Mouse (Mus musculus): ENCODE measurements around the gene Smyd1.
"Not testable (repeated sequence)": the region's sequence is repeated elsewhere in the genome, so short reads cannot be mapped to it uniquely, and the experiment has no call there.

Smyd1 gene

DNA sequence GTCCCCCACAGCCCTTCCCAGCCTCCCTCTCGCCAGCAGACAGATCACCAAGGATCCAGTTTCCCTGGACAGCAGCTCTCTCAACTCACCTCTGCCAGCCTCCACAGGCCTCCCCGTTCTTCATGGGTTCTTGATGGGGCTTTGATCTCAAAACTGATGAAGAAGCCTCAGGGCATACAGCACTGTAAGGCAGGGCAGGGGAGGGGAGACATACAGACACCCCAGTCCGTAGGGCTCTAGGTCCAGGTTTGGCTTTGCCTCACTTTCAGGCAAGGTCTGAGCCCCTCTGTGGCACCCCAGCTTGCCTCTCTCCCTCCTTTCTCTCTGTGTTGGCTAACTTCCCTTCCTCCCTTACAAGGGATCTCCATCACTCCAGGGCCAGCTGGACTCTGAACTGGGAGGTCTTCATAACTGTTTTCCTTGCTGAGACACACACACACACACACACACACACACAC lies at the start of gene Smyd1:
Smyd1 (minus strand) TSS at position 408 of the 458 bp plus-strand sequence.
- no peak for DNase-seq (ENCODE audit: low spot score)

DNA sequence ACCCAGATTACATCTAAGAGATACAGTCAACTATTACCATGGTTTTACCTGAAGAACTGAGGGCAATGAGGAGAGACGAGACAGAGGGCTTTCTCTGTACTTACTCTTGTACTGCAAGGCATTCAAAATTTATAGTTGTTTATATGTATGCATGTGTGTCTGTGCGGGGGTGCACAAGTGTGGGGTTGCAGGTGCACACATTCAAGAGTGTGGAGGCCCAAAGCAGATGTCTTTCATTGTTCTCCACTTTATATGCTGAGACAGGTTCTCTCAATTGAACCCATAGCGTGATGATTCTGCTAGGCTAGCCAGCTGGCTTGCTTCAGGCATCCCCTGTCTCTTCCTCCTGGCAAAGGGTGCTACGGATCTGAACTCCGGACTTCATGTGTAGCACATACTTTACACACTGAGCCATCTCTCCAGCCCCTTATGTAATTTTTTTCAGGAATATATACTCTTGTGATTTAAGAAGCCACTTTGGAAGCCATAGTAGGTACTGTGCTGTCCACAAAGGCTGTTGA lies 49.1 kb upstream of the Smyd1 start:
- no peak for DNase-seq (ENCODE audit: low spot score)

DNA sequence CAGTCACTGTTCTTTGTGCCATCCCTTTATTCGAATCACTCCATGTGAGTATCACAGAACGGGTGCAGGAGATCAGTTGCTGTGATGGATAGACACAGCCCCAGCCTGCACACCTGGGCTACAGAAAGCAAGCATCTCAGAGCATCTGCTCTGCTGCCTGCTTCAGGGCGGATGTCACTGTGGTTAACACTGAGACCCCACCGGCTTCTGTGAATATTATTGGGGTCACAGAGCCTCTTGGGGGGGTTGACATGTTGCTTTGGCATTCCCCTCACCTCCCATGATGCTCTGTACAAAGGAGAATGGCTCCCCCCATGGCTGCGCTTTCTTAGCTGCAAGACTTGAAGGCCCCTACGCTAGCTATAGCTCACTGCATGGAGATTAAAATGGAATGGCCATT lies 47.4 kb upstream of the Smyd1 start:
- DNase-seq (ENCODE audit: low spot score) = no peak

DNA sequence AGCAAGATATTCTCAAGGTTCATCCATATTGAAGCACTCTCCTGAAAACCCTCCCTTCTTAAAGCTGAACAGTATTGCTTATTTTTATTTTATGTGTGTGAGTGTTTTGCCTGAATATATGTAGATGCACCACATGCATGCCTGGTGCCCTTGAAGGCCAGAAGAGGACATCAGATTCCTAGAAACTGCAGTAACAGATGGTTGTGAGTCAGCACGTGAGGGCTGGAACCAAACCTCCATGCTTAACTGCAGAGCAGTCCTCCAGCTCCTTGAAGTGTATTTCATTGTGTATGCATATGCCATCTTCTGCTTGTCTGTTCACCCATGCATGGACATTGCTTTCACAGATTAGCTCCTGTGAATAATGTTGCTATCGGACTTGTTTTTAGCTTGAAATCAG lies 42.0 kb upstream of the Smyd1 start:
- no peak for DNase-seq (ENCODE audit: low spot score)

DNA sequence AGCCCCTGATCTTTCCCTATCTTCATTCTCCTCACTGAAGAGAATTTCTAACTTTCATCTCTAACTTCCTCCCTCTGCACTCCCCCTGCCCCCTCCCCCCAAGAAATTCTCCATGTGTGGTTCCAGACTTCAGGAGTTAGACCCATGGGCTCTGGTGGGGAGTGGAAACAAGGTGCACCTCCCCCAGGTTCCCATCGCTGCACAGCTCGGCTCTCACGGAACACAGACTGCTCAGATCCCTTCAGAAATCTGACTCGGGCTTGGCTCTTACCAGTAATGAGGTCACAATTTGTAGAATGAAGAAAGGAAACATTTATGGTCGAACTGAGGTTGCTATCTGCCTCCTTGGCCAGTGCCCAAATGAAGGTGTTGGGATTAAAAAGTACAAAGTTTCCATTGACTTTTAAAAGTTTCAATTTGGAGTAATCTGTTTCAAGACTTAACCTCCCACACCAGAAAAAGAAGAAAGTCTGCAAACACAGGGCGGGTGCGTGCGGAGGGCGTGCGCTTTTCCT lies 39.2 kb upstream of the Smyd1 start:
- no peak for DNase-seq (ENCODE audit: low spot score)

DNA sequence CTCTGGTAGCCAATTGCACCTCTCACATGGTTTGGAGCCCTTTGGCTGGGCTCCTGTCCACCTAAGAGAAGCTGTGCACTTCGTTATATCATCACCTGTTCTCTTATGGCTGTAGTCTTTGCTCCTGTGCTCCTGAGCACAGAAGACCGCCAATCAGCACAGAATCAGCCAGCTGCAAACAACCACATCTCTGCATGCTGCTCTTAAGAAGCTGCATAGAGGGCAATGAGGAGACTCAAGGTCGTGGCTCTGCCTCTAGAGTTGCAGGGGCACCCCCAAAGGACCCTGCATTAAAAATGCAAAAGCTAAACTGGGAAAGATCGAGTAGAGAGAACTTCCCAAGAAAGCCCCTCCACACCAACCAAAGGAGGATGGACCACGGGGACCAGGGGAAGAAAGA lies 38.7 kb upstream of the Smyd1 start:
- DNase-seq (ENCODE audit: low spot score) = no peak

DNA sequence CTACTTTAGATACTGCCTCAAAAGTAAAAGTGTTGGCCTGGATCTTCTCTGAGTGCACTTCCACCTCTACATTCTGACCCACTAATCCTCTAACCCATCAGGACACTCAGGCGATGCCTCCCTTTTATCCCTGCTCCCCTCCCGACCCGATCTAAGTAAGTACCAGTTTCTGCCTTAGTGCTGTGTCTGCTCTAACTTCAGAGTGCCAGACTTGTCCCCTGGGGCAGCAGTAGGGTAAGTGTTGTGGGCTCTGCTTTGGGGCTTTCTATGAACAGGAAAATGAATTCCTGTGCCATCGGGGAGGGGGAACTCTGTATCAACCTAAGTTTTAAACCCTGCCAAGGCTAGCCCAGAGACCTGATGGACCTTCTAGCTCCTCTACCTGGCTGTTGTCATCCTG lies 38.2 kb upstream of the Smyd1 start:
- no peak for DNase-seq (ENCODE audit: low spot score)

DNA sequence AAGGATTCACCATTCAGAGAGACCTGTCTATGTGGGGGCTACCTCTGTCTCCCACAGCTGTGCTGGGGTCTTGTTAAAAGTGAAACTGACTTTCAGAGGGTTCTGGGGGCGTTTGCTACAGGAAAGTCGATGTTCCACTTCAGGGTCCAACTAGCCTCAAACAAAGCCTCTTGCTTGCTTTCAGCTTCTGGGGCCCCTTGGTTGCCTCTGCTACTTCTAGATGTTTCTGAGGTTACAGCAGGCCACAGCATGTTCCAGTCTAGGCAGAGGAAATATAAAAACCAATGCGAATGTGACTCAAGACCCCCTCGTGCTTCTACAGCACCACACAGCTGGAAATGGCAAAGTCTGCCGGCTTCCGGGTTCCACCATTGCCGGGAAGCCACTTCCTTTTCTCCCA lies 35.5 kb upstream of the Smyd1 start:
- DNase-seq (ENCODE audit: low spot score) = no peak

DNA sequence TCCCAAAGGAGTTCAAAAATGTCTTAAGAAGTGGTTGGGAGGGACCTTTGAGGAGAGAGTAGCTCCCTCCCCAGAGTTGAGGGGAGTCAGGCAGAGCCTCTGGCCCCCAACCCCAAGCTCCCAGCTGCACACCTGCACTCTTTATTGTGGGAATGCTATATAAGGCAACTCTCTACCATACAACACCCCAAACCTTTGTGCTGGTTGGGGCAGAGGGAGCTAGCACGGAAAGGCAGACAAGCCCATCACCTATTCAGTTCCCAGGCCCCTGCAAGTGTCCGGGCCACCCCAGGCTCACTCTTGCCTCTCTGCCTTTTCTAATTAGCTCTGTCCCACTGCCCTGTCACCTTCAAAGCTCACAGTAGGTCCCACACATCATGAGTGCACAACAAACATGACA lies 31.7 kb upstream of the Smyd1 start:
- DNase-seq (ENCODE audit: low spot score) = no peak

DNA sequence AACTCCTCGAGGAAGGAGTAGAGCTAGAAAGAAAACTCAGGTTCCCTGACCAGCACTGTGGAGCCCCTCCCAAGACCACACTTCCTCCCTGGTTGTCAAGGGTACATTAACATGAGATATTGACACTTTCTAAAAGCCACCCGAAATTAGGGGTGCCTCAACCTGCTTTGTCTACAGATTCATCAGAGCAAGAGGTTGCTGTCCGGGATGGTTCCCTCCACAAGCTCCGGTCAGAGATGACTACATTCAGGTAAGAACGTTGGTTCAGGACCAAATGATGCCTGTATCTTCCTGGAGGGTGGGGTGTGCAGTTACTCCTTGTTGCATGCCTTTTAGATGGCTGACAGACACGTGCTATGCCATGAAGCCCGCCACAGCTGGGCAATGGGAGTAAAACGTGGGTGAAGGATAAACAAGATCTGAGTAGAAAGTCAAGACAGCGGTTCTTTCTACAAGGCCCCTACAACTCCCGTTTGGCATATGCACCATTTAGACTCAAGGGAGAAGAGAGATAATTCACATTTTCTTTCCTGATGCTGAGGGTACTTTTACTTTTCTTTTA lies 30.9 kb upstream of the Smyd1 start:
- DNase-seq (ENCODE audit: low spot score) = no peak

DNA sequence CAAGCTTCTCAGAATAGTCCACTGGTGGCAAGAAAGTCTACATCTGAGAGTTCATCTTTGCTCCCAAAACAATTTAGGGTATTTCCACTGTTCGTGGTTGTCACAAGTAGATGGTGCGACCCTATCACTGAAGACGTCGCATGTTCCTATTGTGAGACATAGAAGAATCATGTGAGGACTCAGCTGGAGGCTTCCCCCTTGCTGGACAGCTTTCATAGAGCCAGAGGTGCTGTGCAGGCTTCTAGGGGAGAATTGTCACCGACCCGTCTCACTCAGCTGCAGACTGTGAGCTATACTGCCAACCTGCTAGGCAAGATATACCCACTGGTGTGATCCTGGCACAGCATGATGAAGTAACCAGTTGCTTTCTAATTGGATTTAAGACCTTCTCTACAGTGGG lies 30.2 kb upstream of the Smyd1 start:
- DNase-seq (ENCODE audit: low spot score) = no peak

DNA sequence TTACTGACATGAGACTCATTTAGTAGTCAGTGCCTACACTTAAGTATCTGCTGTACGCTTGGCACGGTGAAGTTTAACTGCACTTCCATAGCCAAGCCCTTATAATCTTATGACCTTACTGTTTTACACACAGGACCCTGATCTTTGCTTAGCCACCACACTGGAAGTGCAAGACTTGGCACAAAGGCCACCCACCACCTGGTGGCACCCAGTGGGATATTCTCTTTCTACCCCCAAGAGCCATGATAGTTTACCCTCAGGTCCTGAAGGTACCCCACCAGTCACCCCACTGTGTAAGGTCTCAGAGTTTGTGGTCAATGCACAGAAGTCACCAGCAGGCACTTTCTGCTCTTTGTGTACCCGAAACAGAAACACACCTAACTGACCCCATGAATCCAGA lies 29.2 kb upstream of the Smyd1 start:
- DNase-seq (ENCODE audit: low spot score) = no peak

DNA sequence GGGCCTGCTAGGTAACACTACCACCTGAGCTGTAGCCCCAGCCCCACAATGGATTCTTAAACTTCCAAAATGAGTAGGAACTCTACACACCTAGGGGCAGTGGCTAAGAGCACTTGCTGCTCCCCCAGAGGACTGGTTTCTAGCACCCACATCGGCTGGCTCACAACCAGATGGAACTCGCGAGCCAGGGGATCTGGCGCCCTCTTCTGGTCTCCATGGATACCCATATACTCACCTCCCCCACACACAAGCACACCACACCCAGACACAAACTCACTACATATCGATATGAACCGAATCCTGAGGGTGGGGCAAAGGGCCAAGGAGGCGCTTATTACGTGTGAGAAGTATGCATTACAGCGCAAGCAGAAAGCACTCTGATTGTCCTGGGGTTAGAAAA lies 26.0 kb upstream of the Smyd1 start:
- DNase-seq (ENCODE audit: low spot score) = no peak

DNA sequence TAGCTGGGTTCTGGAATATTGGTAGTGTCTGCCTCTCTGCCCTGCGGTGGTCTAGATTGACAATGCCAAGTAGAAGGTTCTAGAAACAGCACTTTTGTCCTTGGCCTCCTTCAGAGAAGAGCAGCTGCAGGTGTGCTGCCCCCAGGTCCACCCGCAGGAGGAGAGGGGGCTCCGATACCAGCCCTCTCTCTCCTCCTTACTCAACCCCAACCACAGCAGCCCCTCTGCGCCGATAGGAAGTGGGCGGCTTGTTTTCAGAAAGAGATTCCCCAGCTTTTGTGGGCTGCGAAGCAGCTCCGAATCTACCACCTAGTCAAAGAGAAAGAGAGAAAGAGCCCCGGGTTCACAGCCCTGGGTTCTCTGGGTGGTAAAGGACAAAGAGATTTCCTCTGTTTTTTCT lies 19.1 kb upstream of the Smyd1 start:
- DNase-seq (ENCODE audit: low spot score) = no peak

DNA sequence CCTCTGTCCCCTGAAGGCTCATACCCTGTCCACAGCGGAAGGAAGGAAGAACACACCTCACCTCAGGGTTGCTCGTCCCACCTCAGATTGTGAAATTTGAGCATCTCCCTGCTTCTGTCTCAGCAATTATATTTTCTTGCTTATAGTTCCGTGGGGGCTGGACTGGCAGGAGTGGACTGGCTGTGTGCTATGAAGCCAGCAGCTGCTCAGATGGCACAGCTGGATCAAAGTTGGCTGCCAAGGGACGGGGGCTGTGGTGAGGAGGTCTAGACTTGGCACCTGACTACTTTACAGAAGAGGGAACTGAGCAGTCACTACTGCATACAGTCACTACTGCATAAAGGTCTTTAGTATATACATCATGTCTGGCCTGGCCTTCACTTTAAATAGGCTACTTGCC lies 17.3 kb upstream of the Smyd1 start:
- DNase-seq (ENCODE audit: low spot score) = no peak

DNA sequence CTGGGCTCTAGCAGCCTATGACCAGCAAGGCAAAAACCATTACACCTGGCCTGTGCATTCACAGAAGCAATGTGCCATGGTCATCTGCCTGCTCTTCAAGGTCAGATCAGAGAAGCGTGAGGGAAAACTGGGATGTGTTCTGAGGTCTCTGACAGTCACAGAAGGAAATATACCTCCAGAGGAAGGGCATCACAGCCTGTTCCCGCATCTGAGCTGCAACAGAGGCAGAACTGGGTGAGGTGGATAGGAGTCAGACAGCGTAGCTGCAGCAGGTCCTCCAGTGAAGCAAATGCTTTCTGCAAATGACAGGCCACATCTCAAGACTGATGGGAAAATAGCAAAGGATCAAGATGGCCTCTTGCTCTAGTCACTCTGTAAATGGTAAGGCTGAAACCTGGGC lies 16.9 kb upstream of the Smyd1 start:
- DNase-seq (ENCODE audit: low spot score) = no peak

DNA sequence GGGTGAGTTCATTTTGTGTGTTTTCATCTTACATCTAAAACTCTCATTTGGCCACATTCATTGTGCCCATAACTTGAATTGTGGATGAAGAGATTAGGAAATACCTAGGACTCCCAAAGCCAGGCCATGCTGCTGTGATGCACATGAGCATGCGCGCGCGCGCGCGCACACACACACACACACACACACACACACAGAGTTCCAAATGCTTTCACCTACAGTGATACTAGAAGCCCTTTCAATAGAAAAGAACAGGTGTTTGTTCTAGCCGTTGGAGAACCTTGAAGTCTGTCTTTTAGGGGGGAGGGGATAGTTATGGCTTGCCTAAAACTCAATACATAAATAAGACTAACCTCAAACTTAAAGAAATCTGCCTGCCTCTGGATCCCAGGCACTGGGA lies 15.6 kb upstream of the Smyd1 start:
- DNase-seq (ENCODE audit: low spot score) = no peak

DNA sequence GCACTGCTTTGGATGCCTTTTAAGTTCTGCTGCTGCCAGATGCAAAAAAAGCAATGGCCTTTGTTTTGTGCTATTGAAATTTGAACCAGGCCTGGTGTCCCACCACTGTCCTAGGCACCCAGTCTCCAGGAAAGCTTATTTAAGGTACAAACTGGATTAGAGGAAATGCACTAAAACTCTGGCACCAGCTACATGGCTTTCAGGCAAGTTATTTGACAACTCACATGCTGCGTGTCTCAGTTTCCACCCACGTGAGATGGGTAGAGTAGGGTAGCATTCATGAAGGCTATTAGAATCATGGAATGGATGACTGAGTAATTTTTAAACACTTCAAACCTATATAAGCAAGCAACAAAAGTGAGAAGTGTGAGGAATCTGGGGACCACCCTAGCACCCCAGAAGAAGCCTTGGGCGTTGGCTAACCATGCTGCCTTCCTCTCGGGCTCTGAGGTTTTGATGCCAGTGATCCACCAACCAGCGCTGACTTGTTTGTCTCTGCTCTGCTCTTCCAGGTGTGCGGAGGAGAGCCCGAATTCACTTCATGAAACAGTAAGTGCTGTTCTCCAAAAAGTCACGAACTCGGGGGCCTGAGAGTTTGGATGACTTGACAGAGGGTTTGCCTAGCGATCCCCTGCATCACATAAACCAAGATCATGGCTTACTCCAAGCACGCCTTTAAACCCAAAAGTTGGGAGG lies 11.7 kb upstream of the Smyd1 start:
- no peak for DNase-seq (ENCODE audit: low spot score)

DNA sequence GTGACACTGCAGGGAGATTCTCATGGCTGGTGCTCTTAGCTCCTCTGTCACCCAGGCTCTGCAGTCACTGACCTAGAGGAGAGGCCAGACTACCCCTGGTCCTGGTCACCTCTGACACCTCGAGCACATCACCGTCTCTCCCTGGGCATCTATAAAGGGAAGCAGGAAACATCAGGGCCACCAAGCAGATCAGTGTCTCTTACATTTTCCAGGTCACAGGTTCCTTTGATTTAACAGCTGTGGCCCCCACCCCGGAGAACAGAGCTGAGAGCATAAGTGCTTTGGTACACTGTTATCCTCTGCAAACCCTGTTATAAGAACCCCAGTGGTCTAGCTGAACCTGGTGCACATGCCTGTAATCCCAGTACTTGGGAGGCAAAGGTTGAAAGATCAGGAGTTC lies 11.0 kb upstream of the Smyd1 start:
- no peak for DNase-seq (ENCODE audit: low spot score)

DNA sequence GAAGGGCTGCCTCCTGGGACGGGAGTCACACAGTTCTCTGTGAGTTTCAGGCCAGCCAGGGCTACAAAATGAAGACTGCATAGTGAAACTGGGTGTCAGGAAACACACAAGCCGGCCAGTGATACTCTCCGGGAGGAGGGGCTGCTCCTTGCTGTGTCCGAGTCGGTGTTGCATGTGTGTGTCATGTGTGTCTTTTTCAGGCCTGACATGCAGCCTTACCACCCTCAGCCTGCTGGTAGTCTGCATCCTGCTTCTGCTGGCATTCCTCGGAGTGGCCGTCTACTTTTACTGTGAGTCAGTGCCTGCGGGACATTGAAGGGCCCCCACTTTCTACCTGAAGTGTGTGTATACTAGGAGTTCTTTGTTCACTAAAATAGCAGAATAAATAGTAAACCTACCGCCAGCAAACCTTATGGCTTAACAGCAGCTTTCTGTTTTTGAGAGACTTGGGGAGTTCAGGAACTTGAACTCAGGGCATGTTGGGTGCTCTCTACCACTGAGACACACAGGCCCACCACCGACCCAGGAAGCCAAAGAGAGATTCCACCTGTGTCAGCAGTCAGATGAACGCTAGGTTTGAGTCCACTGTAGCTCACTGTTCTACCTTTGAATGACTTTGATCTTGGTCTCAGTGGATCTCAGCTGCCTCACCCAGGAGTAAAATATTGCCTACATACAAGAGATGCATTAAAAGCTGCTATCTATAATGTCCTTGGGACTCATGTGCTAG lies 10.4 kb upstream of the Smyd1 start:
- no peak for DNase-seq (ENCODE audit: low spot score)

DNA sequence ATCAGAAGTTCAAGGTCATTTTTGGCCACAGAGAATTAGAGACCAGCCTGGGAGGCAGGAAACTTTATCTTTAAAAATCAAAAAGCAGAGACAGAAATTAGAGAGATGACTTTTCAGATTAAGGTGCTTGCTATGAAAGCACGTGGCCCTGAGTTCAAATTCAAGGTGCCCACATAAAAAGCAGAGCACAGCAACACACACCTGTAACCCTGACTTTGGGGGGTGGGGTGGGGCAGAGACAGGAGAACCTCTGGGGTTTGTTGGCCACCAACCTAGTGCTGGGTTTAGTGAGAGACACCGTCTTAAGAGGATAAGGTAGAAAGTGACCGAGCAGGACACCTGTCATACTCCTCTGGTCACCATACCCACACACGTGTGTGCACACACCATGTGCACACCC lies 9.5 kb upstream of the Smyd1 start:
- not testable (repeated sequence) for DNase-seq (ENCODE audit: low spot score)

DNA sequence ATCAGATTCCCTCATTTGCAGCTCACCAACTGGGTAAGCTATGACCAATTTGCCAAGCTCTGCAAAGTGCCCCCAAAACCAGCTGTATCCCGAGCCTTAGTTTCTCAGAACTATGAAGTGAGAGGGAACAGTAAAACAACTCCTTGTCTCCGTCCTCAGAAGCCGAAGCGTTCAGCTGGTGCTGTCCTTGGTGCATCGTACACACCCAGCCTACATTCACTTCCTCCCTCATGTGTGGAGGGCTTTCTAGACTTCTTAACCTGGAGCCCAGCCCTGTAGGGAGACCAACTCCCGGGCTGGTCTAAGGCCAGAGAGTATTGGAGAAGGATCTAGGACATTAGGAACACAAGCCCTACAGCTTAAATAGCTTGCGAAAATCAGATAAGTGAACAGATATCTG lies 8.5 kb upstream of the Smyd1 start:
- DNase-seq (ENCODE audit: low spot score) = no peak

DNA sequence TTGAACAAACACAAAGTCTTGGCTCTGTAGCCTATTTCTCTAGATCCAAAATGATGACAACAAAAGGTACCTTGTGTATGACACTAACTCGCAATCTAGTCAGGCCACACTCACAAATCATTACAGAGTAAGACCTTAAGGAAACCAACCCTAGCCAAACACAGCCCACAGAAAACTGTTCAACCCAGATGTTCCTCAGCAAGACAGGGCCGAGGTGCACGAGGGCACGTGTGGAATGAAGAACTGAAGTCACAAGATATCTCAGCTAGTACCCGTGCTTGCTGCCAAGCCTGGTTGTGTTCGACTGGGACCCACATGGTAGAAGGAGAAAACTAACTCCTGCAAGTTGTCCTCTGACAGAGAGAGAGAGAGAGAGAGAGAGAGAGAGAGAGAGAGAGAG lies 7.8 kb upstream of the Smyd1 start:
- no peak for DNase-seq (ENCODE audit: low spot score)
